Mouse (Mus musculus): ENCODE measurements around the gene Msantd2.
A peak's percentile ranks its signal among the peaks of the same experiment; 100 is the strongest.

Gene Msantd2

GRCm38 (mm10) chr9:37541851-37542642, 52.9 kb downstream of the Msantd2 start:
- peak; percentile 21 for DNase-seq (ENCODE audit: low spot score)

- no peak for DNase-seq (ENCODE audit: low spot score)
Measured at GRCm38 (mm10) chr9:37543869-37544440, 54.8 kb downstream of the Msantd2 start.

GRCm38 (mm10) chr9:37544447-37545165, 55.5 kb downstream of the Msantd2 start:
- peak; percentile 67 for DNase-seq (ENCODE audit: low spot score)

- no peak for DNase-seq (ENCODE audit: low spot score)
Measured at GRCm38 (mm10) chr9:37545166-37545610, 56.1 kb downstream of the Msantd2 start.

GRCm38 (mm10) chr9:37545847-37546452, 56.8 kb downstream of the Msantd2 start:
- DNase-seq (ENCODE audit: low spot score), result no peak

GRCm38 (mm10) chr9:37546889-37547288, 57.8 kb downstream of the Msantd2 start:
- DNase-seq (ENCODE audit: low spot score), result no peak

GRCm38 (mm10) chr9:37550435-37550834, 61.3 kb downstream of the Msantd2 start:
- DNase-seq (ENCODE audit: low spot score), result no peak

GRCm38 (mm10) chr9:37551751-37552531, 62.8 kb downstream of the Msantd2 start:
- DNase-seq (ENCODE audit: low spot score), result no peak

- peak; percentile 90 for DNase-seq (ENCODE audit: low spot score)
Measured at GRCm38 (mm10) chr9:37552536-37553293, 63.6 kb downstream of the Msantd2 start, which contains the start of gene Nrgn. TSS of gene Nrgn (minus strand) at chr9:37552904.

GRCm38 (mm10) chr9:37554279-37554678, 65.2 kb downstream of the Msantd2 start:
- no peak for DNase-seq (ENCODE audit: low spot score)

GRCm38 (mm10) chr9:37554838-37555748, 66.0 kb downstream of the Msantd2 start, which contains the start of gene Siae:
TSS of gene Siae (plus strand) at chr9:37555698.
- DNase-seq (ENCODE audit: low spot score), result no peak

GRCm38 (mm10) chr9:37556366-37556765, 67.2 kb downstream of the Msantd2 start:
- no peak for DNase-seq (ENCODE audit: low spot score)

- no peak for DNase-seq (ENCODE audit: low spot score)
Measured at GRCm38 (mm10) chr9:37560617-37561016, 71.5 kb downstream of the Msantd2 start.

GRCm38 (mm10) chr9:37563805-37564204, 74.7 kb downstream of the Msantd2 start:
- DNase-seq (ENCODE audit: low spot score), result no peak

GRCm38 (mm10) chr9:37567019-37567418, 77.9 kb downstream of the Msantd2 start:
- no peak for DNase-seq (ENCODE audit: low spot score)

GRCm38 (mm10) chr9:37567454-37567853, 78.3 kb downstream of the Msantd2 start:
- DNase-seq (ENCODE audit: low spot score), result no peak

GRCm38 (mm10) chr9:37567892-37568604, 78.9 kb downstream of the Msantd2 start:
- DNase-seq (ENCODE audit: low spot score), result no peak

GRCm38 (mm10) chr9:37568605-37569214, 79.6 kb downstream of the Msantd2 start:
- DNase-seq (ENCODE audit: low spot score), result no peak
